Mouse (Mus musculus) embryo, embryonic 10.5 days (tissue): Measurements from ENCODE around the gene Cdh5.
"Not testable (repeated sequence)": the region's sequence is repeated elsewhere in the genome, so short reads cannot be mapped to it uniquely, and the experiment has no call there.

Source experiments
- DNase-seq: peaks from one replicate; pipeline ENCODE4 v3.0.0-alpha.2; 2015; ENCODE audit warnings: low spot score

Gene Cdh5

DNA sequence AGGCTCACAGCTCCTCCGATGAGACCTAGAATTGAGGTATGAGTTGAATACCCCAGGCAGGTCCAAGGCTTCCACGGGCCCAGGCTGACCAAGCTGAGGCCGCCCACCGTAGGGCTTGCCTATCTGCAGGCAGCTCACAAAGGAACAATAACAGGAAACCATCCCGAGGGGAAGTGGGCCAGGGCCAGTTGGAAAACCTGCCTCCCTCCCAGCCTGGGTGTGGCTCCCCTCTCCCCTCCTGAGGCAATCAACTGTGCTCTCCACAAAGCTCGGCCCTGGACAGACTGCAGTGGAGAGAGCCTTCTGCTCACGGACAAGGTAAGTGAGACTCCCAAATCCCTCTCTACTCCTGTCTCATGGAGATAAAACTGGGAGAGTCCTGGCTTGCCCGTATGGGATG, at the start of gene Cdh5:
TSS of gene Cdh5 (plus strand) at position 211 of the 400 bp plus-strand sequence.
- no peak for DNase-seq

DNA sequence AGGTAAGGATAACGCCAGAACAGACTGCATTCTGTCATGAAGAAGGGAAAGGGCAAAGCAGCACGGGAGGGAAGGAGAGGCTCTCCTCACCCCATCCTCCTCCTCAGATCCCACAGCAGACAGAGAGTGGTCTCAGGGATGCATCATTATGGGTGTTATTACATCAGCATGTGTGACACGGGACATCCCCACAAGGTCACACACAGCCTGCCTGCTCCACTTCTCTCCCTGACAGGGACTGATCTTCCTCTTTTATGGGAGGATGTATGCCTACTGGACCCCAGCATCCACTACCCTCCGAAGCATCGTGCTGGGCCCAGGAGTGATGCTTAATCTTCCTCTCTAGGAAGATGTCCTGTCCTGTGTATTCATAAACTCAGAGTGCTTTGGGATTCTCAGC, 41.5 kb upstream of the Cdh5 start:
- DNase-seq = no peak

DNA sequence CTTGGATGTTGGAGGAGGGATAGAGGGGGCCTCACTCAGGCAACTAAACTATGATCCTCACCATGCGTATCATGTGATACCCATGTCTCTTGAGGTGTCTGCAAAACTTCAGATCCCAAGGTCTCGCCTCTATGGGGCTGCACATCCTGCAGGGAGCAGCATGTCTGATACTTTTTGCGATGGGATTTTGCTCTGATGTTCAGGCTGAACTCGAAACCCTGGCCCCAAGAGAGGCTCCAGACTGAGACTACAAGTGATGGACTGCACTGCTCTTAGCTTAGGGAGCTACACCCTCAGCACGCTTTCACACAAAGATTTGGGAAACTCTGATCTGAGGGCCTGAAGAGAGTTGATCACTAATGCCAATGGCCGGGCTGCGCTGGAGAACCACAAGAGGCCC, 41.0 kb upstream of the Cdh5 start:
- DNase-seq = no peak

DNA sequence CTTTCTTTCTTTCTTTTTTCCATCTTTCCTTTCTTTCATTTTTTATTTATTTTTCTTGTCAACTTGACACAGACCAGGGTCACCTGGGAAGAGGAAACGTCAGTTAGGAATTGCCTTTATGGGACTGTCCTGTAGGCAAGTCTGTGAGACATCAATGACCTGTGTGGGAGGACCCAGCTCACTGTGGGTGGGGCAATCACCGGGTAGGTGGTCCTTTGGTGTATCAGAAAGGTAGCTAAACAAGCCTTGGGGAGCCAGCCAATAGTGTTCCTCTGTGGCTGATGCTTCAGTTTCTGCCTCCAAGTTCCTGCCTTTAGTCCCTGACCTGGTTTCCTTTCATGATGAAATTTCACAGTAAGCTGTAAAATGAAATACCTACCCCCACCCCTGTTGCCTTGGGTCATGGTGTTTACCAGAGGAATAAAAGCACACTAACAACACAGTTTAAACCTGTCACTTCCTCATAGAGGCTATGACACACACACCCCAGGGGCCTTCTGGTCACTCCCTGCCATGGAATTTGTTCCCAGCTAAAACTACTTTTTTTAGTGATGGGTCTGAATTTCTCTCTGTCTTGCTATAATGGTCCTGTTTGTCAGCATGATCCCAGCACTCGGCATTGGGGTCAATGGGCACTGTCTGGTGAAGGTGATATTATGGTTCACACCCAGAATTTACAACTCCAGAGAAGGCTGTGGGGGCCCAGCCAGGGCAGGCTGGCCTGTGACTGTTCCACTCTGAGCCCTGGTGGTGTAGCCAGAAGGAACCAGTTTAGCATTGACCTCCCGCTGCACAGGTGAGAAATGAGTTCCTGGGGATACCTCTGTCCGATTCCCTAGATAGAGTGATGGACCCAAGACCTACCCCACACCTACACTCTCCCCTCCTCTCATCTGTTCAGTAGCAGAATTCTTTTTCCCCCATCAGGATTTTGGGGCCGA, 40.1 kb upstream of the Cdh5 start:
- no peak for DNase-seq

- peak; percentile 50 for DNase-seq
Measured at GRCm38 (mm10) chr8:104061989-104062820, 39.2 kb upstream of the Cdh5 start.

DNA sequence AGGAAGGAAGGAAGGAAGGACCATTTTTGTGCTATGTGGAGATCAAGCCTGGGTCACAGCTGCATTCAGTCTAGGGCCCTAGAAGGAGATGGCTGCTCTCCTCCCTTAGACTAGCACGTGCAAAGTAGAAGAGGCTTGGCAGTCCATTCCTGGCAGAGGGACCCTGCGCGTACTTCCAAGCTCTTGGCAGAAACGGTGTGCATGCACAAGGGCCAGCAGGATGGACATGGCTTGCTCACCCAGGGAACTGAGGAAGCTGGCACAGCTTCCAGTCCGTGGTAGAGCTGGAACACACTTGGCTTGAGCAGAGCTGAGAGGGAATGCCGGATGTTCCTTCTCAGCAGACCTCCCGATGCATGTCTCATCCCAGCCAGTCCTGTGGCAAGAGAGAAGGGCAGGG, 36.2 kb upstream of the Cdh5 start:
- no peak for DNase-seq

GRCm38 (mm10) chr8:104065906-104066518, 35.4 kb upstream of the Cdh5 start:
- DNase-seq = no peak

- DNase-seq = no peak
Measured at GRCm38 (mm10) chr8:104067390-104067925, 34.0 kb upstream of the Cdh5 start.

GRCm38 (mm10) chr8:104068421-104069035, 32.9 kb upstream of the Cdh5 start:
- no peak for DNase-seq

- not testable (repeated sequence) for DNase-seq
Measured at GRCm38 (mm10) chr8:104070201-104070865, 31.1 kb upstream of the Cdh5 start.

DNA sequence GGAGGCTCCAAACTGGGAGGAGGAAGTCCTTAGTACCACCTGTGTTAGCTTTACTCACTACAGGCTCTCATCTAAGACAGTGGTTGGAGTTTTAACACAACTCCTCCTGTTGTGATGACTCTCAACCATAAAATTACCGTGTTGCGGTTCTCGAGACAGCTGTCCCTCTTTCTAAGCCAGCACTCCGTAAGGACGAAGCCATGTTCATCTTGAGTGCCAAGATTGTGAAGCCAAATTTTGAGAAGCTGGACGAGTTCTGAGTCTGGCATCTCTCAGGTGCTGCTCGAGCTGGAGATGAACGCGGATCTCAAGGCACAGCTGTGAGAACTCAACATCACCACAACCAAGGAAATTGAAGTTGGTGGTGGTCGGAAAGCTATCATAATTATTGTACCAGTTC, 30.5 kb upstream of the Cdh5 start:
- no peak for DNase-seq

- DNase-seq = no peak
Measured at GRCm38 (mm10) chr8:104075079-104075478, 26.3 kb upstream of the Cdh5 start.

DNA sequence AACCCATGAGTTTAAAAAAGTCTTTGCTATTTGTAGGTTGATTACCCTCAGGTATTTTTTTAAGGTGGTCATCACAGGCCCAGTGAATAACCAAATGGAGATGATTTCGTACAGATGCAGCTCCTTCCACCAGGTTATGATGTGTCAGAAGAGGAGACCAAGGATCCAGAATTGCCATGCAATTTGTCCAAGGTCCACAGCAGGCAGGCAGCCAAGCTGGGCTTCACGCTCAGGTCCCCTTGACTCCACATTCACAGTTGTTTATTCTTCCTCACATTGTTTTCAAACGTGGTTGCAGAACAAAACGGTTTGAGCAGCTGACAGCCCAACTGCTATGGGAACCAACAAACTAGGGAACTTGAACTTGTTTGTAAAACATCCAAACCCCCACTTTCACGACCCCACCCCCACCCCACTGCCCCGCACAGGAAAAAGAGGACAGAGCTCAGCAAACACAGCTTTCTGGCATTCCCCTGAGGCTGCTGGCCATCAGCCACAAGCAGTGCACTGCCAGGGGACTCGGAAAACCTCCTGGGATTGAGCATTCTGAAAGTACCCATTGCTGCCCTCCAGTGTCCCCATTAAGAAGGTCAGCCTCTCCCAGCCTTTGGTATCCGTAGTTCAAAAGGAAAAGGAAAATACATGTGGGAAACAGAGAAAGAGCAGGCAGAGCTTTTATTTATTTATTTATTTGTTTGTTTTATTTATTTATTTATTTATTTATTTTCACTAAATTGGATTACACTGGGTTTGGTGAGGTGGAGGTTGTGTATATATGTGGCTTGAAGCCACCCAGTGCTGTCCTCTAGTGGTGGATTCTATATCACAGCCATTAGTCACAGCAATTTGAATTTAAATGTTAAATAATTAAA, 24.6 kb upstream of the Cdh5 start:
- DNase-seq = peak; percentile 67

- no peak for DNase-seq
Measured at GRCm38 (mm10) chr8:104078091-104078490, 23.3 kb upstream of the Cdh5 start.

- no peak for DNase-seq
Measured at GRCm38 (mm10) chr8:104085281-104085680, 16.1 kb upstream of the Cdh5 start.

GRCm38 (mm10) chr8:104086615-104087014, 14.8 kb upstream of the Cdh5 start:
- DNase-seq = no peak

DNA sequence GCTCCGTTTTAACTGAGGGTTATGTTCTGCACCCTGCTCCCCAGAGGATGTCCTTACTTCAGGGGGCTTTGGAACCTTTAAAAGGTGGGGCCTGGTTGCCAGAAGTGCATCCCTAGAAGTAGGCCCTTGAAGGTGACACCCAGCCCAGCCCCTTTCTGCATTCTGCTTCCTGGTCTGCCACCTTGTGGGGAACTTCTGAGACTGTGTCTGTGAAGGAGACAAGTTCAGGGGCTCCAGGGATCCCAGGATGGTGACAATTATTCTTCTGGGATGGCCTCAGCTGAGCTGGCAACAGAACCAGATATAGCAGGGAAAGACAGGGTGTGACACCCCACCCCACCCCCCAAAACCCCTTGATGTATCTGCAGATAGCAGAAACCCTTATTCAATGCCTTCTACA, 14.3 kb upstream of the Cdh5 start:
- no peak for DNase-seq

DNA sequence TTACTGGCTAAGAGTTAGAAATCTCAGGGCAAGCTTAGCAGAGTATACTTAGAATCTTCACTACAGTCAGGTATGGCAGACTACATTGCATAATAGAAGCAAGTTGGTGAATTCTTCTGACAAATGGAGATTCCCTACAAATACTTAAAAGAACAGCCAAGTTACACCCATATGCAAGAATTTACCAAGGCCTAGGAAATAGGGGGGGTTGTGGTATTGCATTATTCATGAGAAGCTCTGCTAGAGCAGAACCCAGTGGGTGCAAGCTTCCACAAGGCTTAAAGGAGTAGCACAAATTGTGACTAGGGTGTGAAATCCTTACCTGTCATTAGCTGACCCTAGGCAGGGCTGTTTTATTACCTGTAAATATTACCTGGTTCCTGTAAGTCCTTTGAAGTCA, 13.5 kb upstream of the Cdh5 start:
- not testable (repeated sequence) for DNase-seq

DNA sequence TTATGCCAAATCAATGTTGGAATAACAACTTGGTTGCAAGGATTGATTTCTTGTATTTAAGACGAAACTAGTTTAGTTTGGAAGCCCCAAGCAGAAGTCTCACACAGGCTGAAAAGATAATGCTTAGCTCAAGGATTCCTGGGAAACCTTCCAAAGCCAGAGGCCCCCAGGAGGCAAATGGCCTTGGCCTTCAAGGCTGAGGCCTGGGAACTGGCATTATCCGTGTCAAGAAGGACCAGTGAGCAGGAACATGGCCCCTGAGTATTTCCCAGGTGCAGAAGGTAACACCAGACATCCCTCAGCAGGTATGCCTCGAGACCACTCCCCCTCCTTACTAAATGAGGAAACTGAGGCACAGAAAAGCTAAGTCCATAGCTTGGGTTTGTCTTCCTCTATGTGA, 12.5 kb upstream of the Cdh5 start:
- no peak for DNase-seq
